Mouse (Mus musculus) brain, embryonic 14.5 days (tissue): ENCODE measurements around the gene B4galnt1.

Experiments
- CTCF ChIP-seq: fragments of 200-500 bp; IDR thresholded peaks from 2 replicates; pipeline ENCODE4 v1.5.1; 2012; ENCODE audit warnings: inconsistent platforms, mild to moderate bottlenecking, moderate library complexity, borderline replicate concordance; ENCODE audit not compliant: insufficient read depth, insufficient read length; ENCODE audit errors: extremely low read depth
- POLR2A ChIP-seq: fragments of 200-500 bp; IDR thresholded peaks from 2 replicates; pipeline ENCODE4 v1.6.1; 2012; ENCODE audit warnings: mild to moderate bottlenecking, inconsistent platforms, borderline replicate concordance; ENCODE audit not compliant: poor library complexity, insufficient read depth, insufficient read length, severe bottlenecking; ENCODE audit errors: extremely low read depth

DNA sequence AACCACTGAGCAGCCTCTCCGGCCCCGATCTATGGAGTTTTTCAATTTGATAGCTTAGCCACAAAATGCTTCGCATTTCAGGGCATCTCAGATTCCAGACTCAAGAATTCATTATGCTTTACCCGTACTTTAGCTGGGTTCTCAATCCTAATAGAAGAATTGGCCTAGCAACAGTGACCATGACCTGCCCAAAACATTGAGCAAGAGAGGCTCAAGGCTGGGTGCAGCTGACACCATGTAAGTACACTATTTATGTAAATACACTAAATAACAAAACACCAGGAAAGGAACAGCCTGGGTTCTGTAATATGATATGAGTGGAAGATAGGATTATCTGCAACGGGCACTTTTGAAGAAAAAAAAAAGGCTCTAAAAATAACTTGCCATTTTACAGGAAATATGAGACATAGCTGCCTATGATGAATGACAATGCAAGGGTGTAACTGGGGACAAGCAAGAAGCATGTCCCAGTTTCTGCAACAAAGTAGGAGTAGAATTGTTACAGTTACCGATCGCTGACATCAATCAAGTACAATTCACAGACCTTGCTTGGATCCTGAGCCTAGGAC lies 37.2 kb upstream of the B4galnt1 start:
- no peak for TF ChIP-seq POLR2A
- TF ChIP-seq CTCF = no peak
